Mouse (Mus musculus) 3T3-L1 (cell line): ENCODE measurements around the gene Tmed1.
A peak's percentile ranks its signal among the peaks of the same experiment; 100 is the strongest.
"Not testable (repeated sequence)": the region's sequence is repeated elsewhere in the genome, so short reads cannot be mapped to it uniquely, and the experiment has no call there.

Experiments used
- DNase-seq: peaks from one replicate; pipeline ENCODE4 v3.0.0-alpha.2; 2015; ENCODE audit warnings: low read depth, low spot score

The Tmed1 gene

DNA sequence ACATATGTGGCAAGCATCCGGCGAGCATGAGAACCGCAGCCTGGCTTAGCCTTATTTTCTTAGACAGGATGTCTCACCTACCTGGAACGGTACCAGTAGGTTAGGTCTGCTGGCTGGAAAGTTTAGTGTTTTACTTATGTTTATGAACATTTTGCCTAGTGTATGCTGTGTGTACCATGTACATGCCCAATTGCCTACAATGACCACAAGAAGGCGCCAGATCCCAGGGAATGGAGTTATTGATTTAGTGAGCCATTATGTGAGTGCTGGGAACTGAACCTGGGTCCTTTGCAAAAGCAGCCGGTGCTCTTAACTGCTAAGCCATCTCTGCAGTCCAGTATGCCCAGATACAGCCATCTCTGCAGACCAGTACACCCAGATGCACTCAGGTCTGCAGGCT is 32.3 kb downstream of the Tmed1 start:
- DNase-seq = no peak

- no peak for DNase-seq
Measured at GRCm38 (mm10) chr9:21472913-21473312, 37.1 kb downstream of the Tmed1 start.

DNA sequence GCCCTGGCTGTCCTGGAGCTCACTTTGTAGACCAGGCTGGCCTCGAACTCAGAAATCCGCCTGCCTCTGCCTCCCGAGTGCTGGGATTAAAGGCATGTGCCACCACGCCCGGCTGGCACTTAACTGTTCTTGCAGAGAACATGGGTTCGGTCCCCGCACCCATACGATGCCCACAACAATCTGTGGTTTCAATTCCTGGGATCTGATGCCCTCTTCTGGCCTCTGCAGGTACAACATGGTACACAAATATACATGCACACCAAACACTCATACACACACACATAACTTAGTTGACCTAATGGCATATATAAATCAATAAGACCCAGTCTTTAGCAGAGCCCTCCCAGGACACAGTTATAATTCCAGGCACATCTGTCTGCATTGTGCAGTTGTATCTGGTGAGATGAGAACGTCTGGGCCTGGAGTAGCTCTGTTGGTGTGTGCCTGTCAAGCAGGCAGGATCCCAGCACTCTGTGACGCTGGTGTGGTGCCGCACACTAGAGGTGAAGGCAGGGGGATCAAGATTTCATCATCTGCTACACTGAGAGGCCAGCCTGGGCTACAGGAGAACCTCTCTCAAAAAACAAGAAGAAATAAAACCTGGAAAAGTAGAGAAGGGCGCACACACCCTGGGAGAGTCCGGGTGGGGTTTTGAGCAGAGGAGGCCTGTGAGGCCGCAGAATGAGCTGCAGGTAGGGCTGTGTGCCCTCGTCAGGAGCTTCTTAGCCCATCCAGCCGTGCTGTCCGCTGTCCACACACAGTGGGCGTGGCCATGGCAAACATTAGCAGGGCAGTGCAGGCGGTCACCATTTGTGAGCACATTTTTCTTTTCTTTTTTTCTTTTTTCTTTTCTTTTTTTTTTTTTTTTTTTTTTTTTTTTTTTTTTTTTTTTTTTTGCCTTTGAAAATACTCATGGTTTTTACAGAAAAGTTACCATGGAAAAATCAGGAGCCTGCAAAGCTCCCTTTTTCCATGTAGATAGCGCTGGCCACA is 40.7 kb downstream of the Tmed1 start:
- peak; percentile 63 for DNase-seq

DNA sequence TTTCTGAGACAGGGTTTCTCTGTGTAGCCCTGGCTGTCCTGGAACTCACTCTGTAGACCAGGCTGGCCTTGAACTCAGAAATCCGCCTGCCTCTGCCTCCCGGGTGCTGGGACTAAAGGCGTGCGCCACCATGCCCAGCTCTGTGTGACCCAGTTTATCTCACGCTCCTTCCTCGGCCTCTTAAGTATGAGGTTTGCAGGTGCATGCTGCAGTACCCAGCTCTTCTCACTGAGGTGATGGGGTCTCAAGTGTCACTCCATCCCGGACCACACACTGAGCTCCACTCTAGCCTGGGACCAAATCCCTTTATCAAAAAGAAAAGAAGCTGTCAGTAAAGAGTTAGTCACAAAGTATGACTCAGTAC is 45.5 kb downstream of the Tmed1 start:
- DNase-seq = not testable (repeated sequence)

DNA sequence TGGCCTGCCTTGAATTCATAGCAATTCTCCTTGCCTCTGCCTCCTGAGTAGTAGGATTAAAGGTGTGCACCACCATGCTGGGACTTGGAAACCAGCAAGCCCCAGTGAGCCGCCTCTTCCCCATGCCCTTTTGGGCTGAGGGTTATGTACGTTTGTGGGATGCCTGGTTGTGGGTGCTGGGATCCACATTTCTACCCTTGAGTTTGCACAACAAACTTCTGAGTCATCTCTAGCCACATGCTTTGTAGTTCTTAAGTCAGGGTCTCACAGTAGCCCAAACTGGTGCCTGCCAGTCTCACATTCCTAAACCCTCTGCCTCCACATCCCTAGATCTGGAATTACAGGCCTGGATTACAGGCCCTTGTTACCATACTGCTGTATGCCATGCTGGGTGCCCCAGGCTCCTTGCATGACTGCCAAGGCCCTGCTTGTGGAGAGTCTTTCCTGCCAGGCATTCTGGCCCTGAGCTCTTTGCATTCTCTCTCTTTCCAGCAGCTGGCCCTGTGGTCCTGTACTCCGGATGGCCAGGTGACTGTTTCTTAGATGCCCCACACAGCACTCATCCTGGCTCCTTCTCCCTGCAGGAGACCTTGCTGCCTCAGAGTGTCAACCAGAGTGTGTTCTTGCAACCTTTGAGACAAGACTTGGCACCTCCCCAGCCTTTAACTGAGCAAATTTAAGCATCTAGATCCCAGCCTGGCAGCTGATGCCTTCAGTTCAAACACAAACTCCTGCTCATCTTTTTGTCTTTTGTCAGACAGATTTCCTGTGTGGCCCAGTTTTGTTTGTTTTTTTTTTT is 46.1 kb downstream of the Tmed1 start:
- DNase-seq = peak; percentile 75

DNA sequence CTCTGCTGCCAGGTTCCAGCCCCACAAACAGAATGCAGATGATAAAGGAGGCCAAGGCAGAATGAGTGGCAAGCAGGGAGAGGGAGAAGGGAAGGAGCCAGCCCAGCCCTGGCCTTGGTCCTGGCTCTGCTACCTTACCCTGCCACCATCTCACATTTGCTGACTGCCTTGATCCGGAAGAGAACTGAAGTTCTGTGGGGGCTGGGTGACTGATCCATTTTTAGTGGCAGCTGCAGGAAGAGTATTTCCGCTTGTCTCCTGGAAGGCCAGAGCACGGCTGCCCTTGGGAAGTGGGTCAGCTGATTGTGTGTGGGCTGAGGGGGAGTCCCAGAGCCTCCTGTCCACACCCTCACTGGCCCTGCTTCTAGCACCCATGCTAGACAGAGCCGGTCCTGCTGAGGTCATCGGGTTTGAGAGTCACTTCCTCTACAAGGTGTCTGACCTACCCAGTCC is 46.9 kb downstream of the Tmed1 start:
- DNase-seq = peak; percentile 43

GRCm38 (mm10) chr9:21460400-21460940 is 49.6 kb downstream of the Tmed1 start:
- no peak for DNase-seq

DNA sequence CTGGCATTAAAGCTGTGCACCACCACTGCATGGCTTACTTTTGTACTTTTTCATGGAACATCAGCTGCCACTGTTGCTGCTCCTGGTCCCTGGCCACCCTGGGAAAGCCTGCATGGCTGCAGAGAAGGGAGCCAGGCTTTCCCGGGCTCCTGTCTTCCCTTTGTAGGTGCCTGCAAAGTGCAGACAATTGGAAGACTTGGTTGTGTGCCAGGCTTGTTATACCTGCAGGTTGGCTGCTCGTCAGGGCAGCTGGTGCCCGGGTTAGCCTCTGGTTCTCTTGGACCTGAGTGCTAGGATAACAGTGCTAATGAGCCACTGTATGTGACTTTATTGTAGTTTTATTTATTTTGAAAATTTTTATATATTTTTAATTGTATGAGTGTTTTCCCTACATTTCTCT is 51.2 kb downstream of the Tmed1 start:
- no peak for DNase-seq
